13 mouse cellular contexts compared by ENCODE assay signal in the genomic region with DNA sequence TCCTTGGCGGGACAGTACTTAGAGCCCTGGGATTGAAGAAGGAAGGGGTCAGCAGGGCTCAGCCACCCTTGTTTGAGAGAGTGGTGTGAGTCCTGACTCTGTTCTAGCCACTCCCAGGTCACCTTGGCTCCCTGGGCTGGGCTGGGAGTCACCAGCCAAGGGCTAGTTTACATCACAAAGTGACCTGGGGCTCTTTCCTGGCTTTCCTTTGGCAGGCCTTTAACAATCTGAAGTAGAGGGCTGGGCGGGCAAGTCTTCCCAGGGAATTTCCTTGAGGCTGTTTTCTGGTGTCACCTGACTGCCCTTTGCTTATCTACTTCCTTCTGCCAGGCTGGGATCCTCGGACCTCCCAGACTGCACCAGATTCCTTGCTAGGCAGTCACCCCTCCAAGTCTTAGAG. TPM values are rescaled to one million over a fixed set of nuclear protein-coding genes. Genes with fewer than 3 reads are reported as not detected.
DNase-seq lines count a peak whose midpoint lies in the region; ATAC-seq lines count a peak whose summit lies in the region.
"Had no signal": no experiment of that assay in that cellular context is flagged by ENCODE, and none has a peak within 500 bp of the region (broad histone marks: within the 10 kb centered on the region; RNA-seq: fewer than 3 reads in every experiment).

No protein-coding gene starts in this region.

- no peak overlapping the region for H3K9ac ChIP-seq in midbrain, embryonic 11.5 days (ENCODE audit: low read length)
- H3K9ac ChIP-seq in midbrain, embryonic 16.5 days (ENCODE audit: low read depth, low read length): no peak overlapping the region
- H3K9ac ChIP-seq in kidney, embryonic 15.5 days: no peak overlapping the region
- H3K9ac ChIP-seq in lung, embryonic 16.5 days (ENCODE audit: low read length): no peak overlapping the region
- no peak overlapping the region for H3K9ac ChIP-seq in midbrain, embryonic 14.5 days (replicated peaks; ENCODE audit: low read length)
- H3K9ac ChIP-seq: forebrain, embryonic 15.5 days; limb, embryonic 13.5 days; midbrain, embryonic 12.5 days had no signal

- H3K27ac ChIP-seq in midbrain, embryonic 11.5 days (ENCODE audit: low read depth, low read length): no peak overlapping the region
- H3K27ac ChIP-seq in midbrain, embryonic 16.5 days (ENCODE audit: low read length): no peak overlapping the region
- peak overlapping the region; percentile 9; the same call in 1 of the 2 replicates for H3K27ac ChIP-seq in kidney, embryonic 15.5 days
- no peak overlapping the region for H3K27ac ChIP-seq in lung, embryonic 16.5 days (ENCODE audit: low read length)
- no peak overlapping the region for H3K27ac ChIP-seq in forebrain, embryonic 10.5 days
- H3K27ac ChIP-seq in midbrain, embryonic 14.5 days (replicated peaks; ENCODE audit: low read depth, low read length): no peak overlapping the region
- H3K27ac ChIP-seq: forebrain, embryonic 15.5 days; limb, embryonic 13.5 days; midbrain, embryonic 12.5 days had no signal

- H3K4me1 ChIP-seq in midbrain, embryonic 11.5 days (ENCODE audit: control insufficient read depth, insufficient read depth, low read length): no peaks in the 10 kb centered on the region; the same call in 1 of the 2 replicates
- peaks cover 2% of the 10 kb centered on the region; the same call in 1 of the 2 replicates for H3K4me1 ChIP-seq in midbrain, embryonic 16.5 days (ENCODE audit: control insufficient read depth, insufficient read depth, low read length)
- peaks cover 18% of the 10 kb centered on the region for H3K4me1 ChIP-seq in kidney, embryonic 15.5 days
- H3K4me1 ChIP-seq in lung, embryonic 16.5 days (replicated peaks; ENCODE audit: control insufficient read depth, insufficient read depth, low read length): peaks cover 32% of the 10 kb centered on the region
- H3K4me1 ChIP-seq in forebrain, embryonic 10.5 days: peaks cover 16% of the 10 kb centered on the region
- no peaks in the 10 kb centered on the region for H3K4me1 ChIP-seq in midbrain, embryonic 14.5 days (ENCODE audit: control insufficient read depth, insufficient read depth, low read length)
- H3K4me1 ChIP-seq: limb, embryonic 13.5 days had no signal

- no peak overlapping the region for H3K4me3 ChIP-seq in midbrain, embryonic 11.5 days (ENCODE audit: low read depth, low read length)
- no peak overlapping the region for H3K4me3 ChIP-seq in midbrain, embryonic 16.5 days (ENCODE audit: low read depth, low read length)
- H3K4me3 ChIP-seq in kidney, embryonic 15.5 days (replicated peaks): no peak overlapping the region
- no peak overlapping the region for H3K4me3 ChIP-seq in lung, embryonic 16.5 days (ENCODE audit: low read length)
- no peak overlapping the region for H3K4me3 ChIP-seq in forebrain, embryonic 10.5 days
- no peak overlapping the region for H3K4me3 ChIP-seq in midbrain, embryonic 14.5 days (replicated peaks; ENCODE audit: low read depth, low read length)
- H3K4me3 ChIP-seq: forebrain, embryonic 15.5 days; limb, embryonic 13.5 days; midbrain, embryonic 12.5 days had no signal

- DNase-seq in midbrain, embryonic 11.5 days (ENCODE audit: low spot score, missing footprints): peak; percentile 71
- peak; percentile 43 for DNase-seq in yolk sac, embryonic 10.5 days (ENCODE audit: low spot score)
- DNase-seq in forebrain, embryonic 10.5 days (ENCODE audit: extremely low spot score, low spot score): no peak
- DNase-seq in adipocyte (ENCODE audit: low spot score): no peak
- no peak for DNase-seq in midbrain, embryonic 14.5 days
- DNase-seq: adrenal gland, adult 2 months; cerebellum, adult 8-10 months had no signal

- H3K27me3 ChIP-seq in midbrain, embryonic 11.5 days (ENCODE audit: control insufficient read depth, insufficient read depth, low read length): no peaks in the 10 kb centered on the region
- no peaks in the 10 kb centered on the region for H3K27me3 ChIP-seq in midbrain, embryonic 16.5 days (ENCODE audit: control insufficient read depth, insufficient read depth, low read depth, low read length)
- no peaks in the 10 kb centered on the region for H3K27me3 ChIP-seq in kidney, embryonic 15.5 days
- no peaks in the 10 kb centered on the region for H3K27me3 ChIP-seq in lung, embryonic 16.5 days (ENCODE audit: control insufficient read depth, insufficient read depth, low read depth, low read length)
- H3K27me3 ChIP-seq in forebrain, embryonic 10.5 days (ENCODE audit: poor library complexity, severe bottlenecking): no peaks in the 10 kb centered on the region
- H3K27me3 ChIP-seq in midbrain, embryonic 14.5 days (ENCODE audit: control insufficient read depth, insufficient read depth, low read length): no peaks in the 10 kb centered on the region
- H3K27me3 ChIP-seq: forebrain, embryonic 15.5 days; limb, embryonic 13.5 days; midbrain, embryonic 12.5 days had no signal

- H3K9me3 ChIP-seq in midbrain, embryonic 11.5 days (ENCODE audit: control insufficient read depth, low read length): no peaks in the 10 kb centered on the region
- no peaks in the 10 kb centered on the region for H3K9me3 ChIP-seq in midbrain, embryonic 16.5 days (replicated peaks; ENCODE audit: control insufficient read depth, low read length, poor library complexity, severe bottlenecking)
- no peaks in the 10 kb centered on the region for H3K9me3 ChIP-seq in kidney, embryonic 15.5 days (replicated peaks)
- no peaks in the 10 kb centered on the region for H3K9me3 ChIP-seq in lung, embryonic 16.5 days (ENCODE audit: control insufficient read depth, low read length)
- no peaks in the 10 kb centered on the region for H3K9me3 ChIP-seq in forebrain, embryonic 10.5 days
- H3K9me3 ChIP-seq in midbrain, embryonic 14.5 days (ENCODE audit: control insufficient read depth, low read length): no peaks in the 10 kb centered on the region
- H3K9me3 ChIP-seq: forebrain, embryonic 15.5 days; limb, embryonic 13.5 days; midbrain, embryonic 12.5 days had no signal

- WGBS in midbrain, embryonic 11.5 days: 31% methylated on average over 3 of the region's 3 CpGs
- 41% methylated on average over 3 of the region's 3 CpGs for WGBS in midbrain, embryonic 16.5 days
- WGBS in kidney, embryonic 15.5 days: 29% methylated on average over 3 of the region's 3 CpGs
- 19% methylated on average over 3 of the region's 3 CpGs for WGBS in lung, embryonic 16.5 days
- 30% methylated on average over 3 of the region's 3 CpGs for WGBS in forebrain, embryonic 10.5 days
- WGBS in midbrain, embryonic 14.5 days: 39% methylated on average over 3 of the region's 3 CpGs

- no peak overlapping the region for H3K4me2 ChIP-seq in midbrain, embryonic 11.5 days
- H3K4me2 ChIP-seq in midbrain, embryonic 16.5 days (ENCODE audit: low read length): no peak overlapping the region
- H3K4me2 ChIP-seq in kidney, embryonic 15.5 days: no peak overlapping the region
- no peak overlapping the region for H3K4me2 ChIP-seq in lung, embryonic 16.5 days (ENCODE audit: low read depth, low read length)
- H3K4me2 ChIP-seq in midbrain, embryonic 14.5 days (ENCODE audit: low read length): no peak overlapping the region
- H3K4me2 ChIP-seq: forebrain, embryonic 15.5 days; limb, embryonic 13.5 days; midbrain, embryonic 12.5 days had no signal

- no peak for ATAC-seq in midbrain, embryonic 11.5 days (ENCODE audit: low FRiP score)
- ATAC-seq in midbrain, embryonic 16.5 days: no peak
- no peak for ATAC-seq in kidney, embryonic 15.5 days (replicated peaks; ENCODE audit: low FRiP score)
- 0 out of 2 replicates have a peak, but pooled peaks have one; percentile 8 for ATAC-seq in lung, embryonic 16.5 days (ENCODE audit: low read depth)
- no peak for ATAC-seq in midbrain, embryonic 14.5 days (ENCODE audit: low FRiP score, low TSS enrichment)
- ATAC-seq: forebrain, embryonic 15.5 days had no signal

- no peaks in the 10 kb centered on the region for H3K36me3 ChIP-seq in midbrain, embryonic 11.5 days (ENCODE audit: control insufficient read depth, insufficient read depth, low read length)
- H3K36me3 ChIP-seq in midbrain, embryonic 16.5 days (ENCODE audit: control insufficient read depth, insufficient read depth, low read length): no peaks in the 10 kb centered on the region
- no peaks in the 10 kb centered on the region for H3K36me3 ChIP-seq in kidney, embryonic 15.5 days
- H3K36me3 ChIP-seq in lung, embryonic 16.5 days (ENCODE audit: control insufficient read depth, insufficient read depth, low read length): no peaks in the 10 kb centered on the region
- no peaks in the 10 kb centered on the region for H3K36me3 ChIP-seq in forebrain, embryonic 10.5 days (replicated peaks)
- no peaks in the 10 kb centered on the region for H3K36me3 ChIP-seq in midbrain, embryonic 14.5 days (ENCODE audit: control insufficient read depth, insufficient read depth, low read length)
- H3K36me3 ChIP-seq: forebrain, embryonic 15.5 days; limb, embryonic 13.5 days; midbrain, embryonic 12.5 days had no signal

RNA-seq across cellular contexts. Expression of a gene that starts 20.3 kb away (rescaled TPM):
- polyA plus RNA-seq in midbrain, embryonic 11.5 days (2014; fragmentation: Nextera tagmentation; extraction: Ambion mirVana): 0.10 and 0.12 TPM in 2 replicates
- polyA plus RNA-seq in midbrain, embryonic 16.5 days (2015; fragmentation: Nextera tagmentation; extraction: Ambion mirVana): 0.34 and 0.42 TPM in 2 replicates
- polyA plus RNA-seq in kidney, embryonic 15.5 days (2015; fragmentation: Nextera tagmentation; extraction: Ambion mirVana): 25.0 and 26.9 TPM in 2 replicates
- polyA plus RNA-seq in lung, embryonic 16.5 days (2015; fragmentation: Nextera tagmentation; extraction: Ambion mirVana): 0.90 and 2.1 TPM in 2 replicates
- polyA plus RNA-seq in forebrain, embryonic 10.5 days (2016; fragmentation: Nextera tagmentation; extraction: Ambion mirVana): 0.06 and 0.25 TPM in 2 replicates
- polyA plus RNA-seq in midbrain, embryonic 14.5 days (2014; fragmentation: Nextera tagmentation; extraction: Ambion mirVana): 0.26 and 0.62 TPM in 2 replicates

Comparison
In these comparisons a context has a peak if more than half of its experiments do, and no peak if none do; other contexts are left out.
1. DNase-seq: peak in midbrain, embryonic 11.5 days (single experiment) and yolk sac, embryonic 10.5 days (single experiment); none in forebrain, embryonic 10.5 days (single experiment), adipocyte (single experiment) and midbrain, embryonic 14.5 days (single experiment).